Mouse (Mus musculus) forebrain, embryonic 11.5 days (tissue): Measurements from ENCODE around the gene Unc5b. TPM values are rescaled to one million over a fixed set of nuclear protein-coding genes. Genes with fewer than 3 reads are reported as not detected.
A peak's percentile ranks its signal among the peaks of the same experiment; 100 is the strongest.

ENCODE experiments used
- ATAC-seq: fragments of 200-750 bp; cut with Nextera tagmentation; replicated peaks from 2 replicates; pipeline ENCODE4 v1.8.0; 2017; ENCODE audit warnings: moderate TSS enrichment; ENCODE audit not compliant: low FRiP score
- DNase-seq: peaks from one replicate; pipeline ENCODE4 v3.0.0-alpha.2; 2017; ENCODE audit warnings: low spot score
- H3K27ac ChIP-seq: fragments of 300-500 bp; sonication (generic); 2 replicates; pipeline ENCODE4 v1.5.1; 2014; ENCODE audit warnings: low read depth, low read length
- H3K27me3 ChIP-seq: fragments of 300-500 bp; sonication (generic); 2 replicates; pipeline ENCODE4 v1.6.1; 2014; ENCODE audit warnings: mild to moderate bottlenecking, low read length, mixed read lengths; ENCODE audit not compliant: control insufficient read depth, insufficient read depth
- H3K36me3 ChIP-seq: fragments of 300-500 bp; sonication (generic); 2 replicates; pipeline ENCODE4 v1.6.1; 2014; ENCODE audit warnings: mild to moderate bottlenecking, low read length, moderate library complexity, mixed read lengths; ENCODE audit not compliant: control insufficient read depth, insufficient read depth
- H3K4me1 ChIP-seq: fragments of 300-500 bp; sonication (generic); replicated peaks from 2 replicates; pipeline ENCODE4 v1.6.1; 2014; ENCODE audit warnings: low read length, mixed read lengths; ENCODE audit not compliant: control insufficient read depth, insufficient read depth
- H3K4me2 ChIP-seq: fragments of 300-500 bp; sonication (generic); 2 replicates; pipeline ENCODE4 v1.6.1; 2014; ENCODE audit warnings: low read depth, mild to moderate bottlenecking, low read length, moderate library complexity, mixed read lengths; ENCODE audit not compliant: severe bottlenecking
- H3K4me3 ChIP-seq: fragments of 300-500 bp; sonication (generic); 2 replicates; pipeline ENCODE4 v1.5.1; 2014; ENCODE audit warnings: low read depth, low read length
- H3K9ac ChIP-seq: fragments of 300-500 bp; sonication (generic); 2 replicates; pipeline ENCODE4 v1.6.1; 2014; ENCODE audit warnings: low read length
- H3K9me3 ChIP-seq: fragments of 300-500 bp; sonication (generic); 2 replicates; pipeline ENCODE4 v1.6.1; 2016; ENCODE audit warnings: low read length, mixed read lengths; ENCODE audit not compliant: control insufficient read depth
- WGBS: fragments of 180-500 bp; shearing (Covaris S2); extraction: QIAGEN DNeasy Blood & Tissue Kit; methylation state at CpG from one replicate; pipeline ENCODE4 v1.1.7; 2014; 5-methylcytosine and 5-hydroxymethylcytosine counted together
- polyA plus RNA-seq: library from polyadenylated mRNA; unstranded; fragments of >200 nt; fragmentation: Nextera tagmentation; extraction: Ambion mirVana; gene quantifications from 2 replicates; pipeline ENCODE4 v1.2.1, GENCODE M21; 2014

Gene Unc5b
- polyA plus RNA-seq, 1 experiment from 2014 or later, result 4.0 TPM

- H3K27me3 ChIP-seq, result no peaks in the 10 kb centered on the region
- ATAC-seq, result no peak; the same call in 1 of the 2 replicates
- H3K4me3 ChIP-seq, result no peak overlapping the region
- H3K27ac ChIP-seq, result peak overlapping the region; percentile 12; the same call in 1 of the 2 replicates
- H3K4me1 ChIP-seq, result peaks cover 29% of the 10 kb centered on the region; the same call in 1 of the 2 replicates
- H3K36me3 ChIP-seq, result no peaks in the 10 kb centered on the region
- H3K9ac ChIP-seq, result peak overlapping the region; percentile 32; the same call in 1 of the 2 replicates
- H3K9me3 ChIP-seq, result no peaks in the 10 kb centered on the region
- no peak for DNase-seq
- H3K4me2 ChIP-seq, result 0 out of 2 replicates have a peak overlapping the region, but pooled peaks have one; percentile 6
- WGBS, result 30% methylated on average over 22 of the region's 22 CpGs
Observed at GRCm38 (mm10) chr10:60807531-60808185, 23.7 kb downstream of the Unc5b start.

- WGBS, result 80% methylated on average over 8 of the region's 8 CpGs
- H3K27ac ChIP-seq, result no peak overlapping the region
- ATAC-seq (no peak), DNase-seq (no peak)
- H3K4me2 ChIP-seq, result no peak overlapping the region
- no peaks in the 10 kb centered on the region for H3K9me3 ChIP-seq
- no peaks in the 10 kb centered on the region for H3K27me3 ChIP-seq
- no peaks in the 10 kb centered on the region for H3K36me3 ChIP-seq
- H3K4me3 ChIP-seq, result no peak overlapping the region
- no peak overlapping the region for H3K9ac ChIP-seq
- peaks cover 21% of the 10 kb centered on the region; the same call in 1 of the 2 replicates for H3K4me1 ChIP-seq
Observed at GRCm38 (mm10) chr10:60806207-60806538, 25.2 kb downstream of the Unc5b start.

- Histone ChIP-seq H3K4me1 (peaks cover 25% of the 10 kb centered on the region), H3K27me3 (no peaks in the 10 kb centered on the region)
Observed at GRCm38 (mm10) chr10:60805436-60806206, 25.8 kb downstream of the Unc5b start.

GRCm38 (mm10) chr10:60804865-60805264 is 26.5 kb downstream of the Unc5b start:
- Histone ChIP-seq H3K27ac (no peak overlapping the region), H3K9ac (no peak overlapping the region), H3K4me2 (no peak overlapping the region), H3K4me1 (peaks cover 30% of the 10 kb centered on the region), H3K27me3 (no peaks in the 10 kb centered on the region), H3K4me3 (no peak overlapping the region), H3K9me3 (no peaks in the 10 kb centered on the region), H3K36me3 (no peaks in the 10 kb centered on the region)
- WGBS, result 35% methylated on average over 4 of the region's 4 CpGs
- DNase-seq, result no peak
- ATAC-seq, result no peak

More at GRCm38 (mm10) chr10:60805436-60806206, 25.8 kb downstream of the Unc5b start:
- Histone ChIP-seq H3K4me3 (no peak overlapping the region), H3K4me2 (no peak overlapping the region), H3K36me3 (no peaks in the 10 kb centered on the region), H3K9me3 (no peaks in the 10 kb centered on the region), H3K27ac (no peak overlapping the region), H3K9ac (no peak overlapping the region)
- WGBS, result 81% methylated on average over 21 of the region's 21 CpGs
- DNase-seq, result no peak
- no peak for ATAC-seq

- Histone ChIP-seq H3K4me2 (no peak overlapping the region), H3K4me1 (peaks cover 34% of the 10 kb centered on the region), H3K4me3 (no peak overlapping the region), H3K27ac (no peak overlapping the region), H3K9ac (no peak overlapping the region), H3K27me3 (no peaks in the 10 kb centered on the region), H3K9me3 (no peaks in the 10 kb centered on the region), H3K36me3 (no peaks in the 10 kb centered on the region)
- DNase-seq, result no peak
- ATAC-seq, result no peak
- 92% methylated on average over 10 of the region's 10 CpGs for WGBS
Observed at GRCm38 (mm10) chr10:60803971-60804370, 27.4 kb downstream of the Unc5b start.

- Histone ChIP-seq H3K4me3 (no peak overlapping the region), H3K27me3 (no peaks in the 10 kb centered on the region), H3K4me2 (no peak overlapping the region), H3K36me3 (no peaks in the 10 kb centered on the region), H3K9ac (no peak overlapping the region), H3K9me3 (no peaks in the 10 kb centered on the region), H3K4me1 (peaks cover 19% of the 10 kb centered on the region), H3K27ac (no peak overlapping the region)
- DNase-seq, result no peak
- no peak for ATAC-seq
- WGBS, result 58% methylated on average over 12 of the region's 12 CpGs
Observed at GRCm38 (mm10) chr10:60801898-60802412, 29.4 kb downstream of the Unc5b start.

GRCm38 (mm10) chr10:60801168-60801897 is 30.0 kb downstream of the Unc5b start:
- 48% methylated on average over 11 of the region's 11 CpGs for WGBS
- no peak for ATAC-seq
- Histone ChIP-seq H3K4me2 (no peak overlapping the region), H3K9me3 (no peaks in the 10 kb centered on the region), H3K9ac (no peak overlapping the region), H3K27me3 (no peaks in the 10 kb centered on the region), H3K4me1 (peaks cover 19% of the 10 kb centered on the region), H3K36me3 (no peaks in the 10 kb centered on the region), H3K4me3 (no peak overlapping the region), H3K27ac (no peak overlapping the region)
- DNase-seq, result no peak

- Histone ChIP-seq H3K36me3 (no peaks in the 10 kb centered on the region), H3K9me3 (no peaks in the 10 kb centered on the region), H3K4me2 (no peak overlapping the region), H3K4me1 (peaks cover 19% of the 10 kb centered on the region), H3K9ac (no peak overlapping the region), H3K27ac (no peak overlapping the region), H3K4me3 (no peak overlapping the region), H3K27me3 (no peaks in the 10 kb centered on the region)
- ATAC-seq (no peak), DNase-seq (no peak)
- 20% methylated on average over 19 of the region's 19 CpGs for WGBS
Observed at GRCm38 (mm10) chr10:60800295-60801167, 30.9 kb downstream of the Unc5b start.
